In genomic region chr10:23905661-23906060, GRCm38 (mm10) we compare ENCODE assay signal across 30 mouse cellular contexts. TPM values are rescaled to one million over a fixed set of nuclear protein-coding genes. Genes with fewer than 3 reads are reported as not detected.
A peak's percentile ranks its signal among the peaks of the same experiment; 100 is the strongest.
DNase-seq lines count a peak whose midpoint lies in the region; ATAC-seq and TF ChIP-seq lines count a peak whose summit lies in the region.
"Had no signal": no experiment of that assay in that cellular context is flagged by ENCODE, and none has a peak within 500 bp of the region (broad histone marks: within the 10 kb centered on the region; RNA-seq: fewer than 3 reads in every experiment).

No protein-coding gene starts in this region.

- no peak for ATAC-seq in kidney, embryonic 15.5 days (replicated peaks; ENCODE audit: low FRiP score)
- no peak for ATAC-seq in kidney, embryonic 14.5 days (ENCODE audit: low FRiP score, low TSS enrichment)
- no peak for ATAC-seq in hindbrain, embryonic 14.5 days (ENCODE audit: low FRiP score)
- ATAC-seq: CD4-positive, CD25-positive, alpha-beta regulatory T cell, adult 4 months; forebrain, embryonic 14.5 days; forebrain, embryonic 16.5 days had no signal

- H3K4me3 ChIP-seq in kidney, embryonic 15.5 days (replicated peaks): no peak overlapping the region
- no peak overlapping the region for H3K4me3 ChIP-seq in kidney, embryonic 14.5 days (ENCODE audit: low read length)
- H3K4me3 ChIP-seq in MEL (ENCODE audit: control insufficient read depth in 1 of 2, insufficient read depth in 1 of 2, low read depth in 2 of 2, low read length in 2 of 2): no peak overlapping the region
- no peak overlapping the region for H3K4me3 ChIP-seq in hindbrain, embryonic 14.5 days (replicated peaks; ENCODE audit: low read length)
- H3K4me3 ChIP-seq: embryonic facial prominence, embryonic 13.5 days; embryonic facial prominence, embryonic 15.5 days; erythroblast, embryonic 14.5 days; forebrain, embryonic 10.5 days; forebrain, embryonic 12.5 days had no signal

- no peak overlapping the region for H3K4me2 ChIP-seq in kidney, embryonic 15.5 days
- no peak overlapping the region for H3K4me2 ChIP-seq in kidney, embryonic 14.5 days (replicated peaks; ENCODE audit: low read depth, low read length)
- no peak overlapping the region for H3K4me2 ChIP-seq in hindbrain, embryonic 14.5 days (replicated peaks)
- H3K4me2 ChIP-seq: embryonic facial prominence, embryonic 13.5 days; embryonic facial prominence, embryonic 15.5 days; forebrain, embryonic 12.5 days had no signal

- no peak for TF ChIP-seq CTCF in MEL (IDR thresholded peaks at IDR 0.05 in 2 of 3, conservative IDR thresholded peaks at IDR 0.05 in 1 of 3; ENCODE audit: control insufficient read depth in 1 of 3, insufficient read depth in 1 of 3, low read depth in 2 of 3, low read length in 3 of 3, poor library complexity in 1 of 3, severe bottlenecking in 1 of 3)

- WGBS in kidney, embryonic 15.5 days: 78% methylated on average over 1 of the region's 1 CpGs
- 88% methylated on average over 1 of the region's 1 CpGs for WGBS in kidney, embryonic 14.5 days
- WGBS in hindbrain, embryonic 14.5 days: 84% methylated on average over 1 of the region's 1 CpGs

- H3K36me3 ChIP-seq in kidney, embryonic 15.5 days: no peaks in the 10 kb centered on the region
- no peaks in the 10 kb centered on the region for H3K36me3 ChIP-seq in kidney, embryonic 14.5 days (ENCODE audit: control insufficient read depth, insufficient read depth, low read length)
- H3K36me3 ChIP-seq in MEL (ENCODE audit: control insufficient read depth in 1 of 2, insufficient read depth in 2 of 2, low read length in 2 of 2): no peaks in the 10 kb centered on the region
- H3K36me3 ChIP-seq in hindbrain, embryonic 14.5 days (replicated peaks; ENCODE audit: control insufficient read depth, insufficient read depth): no peaks in the 10 kb centered on the region
- H3K36me3 ChIP-seq: embryonic facial prominence, embryonic 13.5 days; embryonic facial prominence, embryonic 15.5 days; forebrain, embryonic 10.5 days; forebrain, embryonic 12.5 days; G1E had no signal

- H3K9me3 ChIP-seq in kidney, embryonic 15.5 days (replicated peaks): no peaks in the 10 kb centered on the region
- H3K9me3 ChIP-seq in kidney, embryonic 14.5 days (ENCODE audit: control insufficient read depth, low read length): no peaks in the 10 kb centered on the region
- H3K9me3 ChIP-seq in MEL (replicated peaks; ENCODE audit: insufficient read depth, low read length): no peaks in the 10 kb centered on the region
- H3K9me3 ChIP-seq in hindbrain, embryonic 14.5 days (ENCODE audit: control insufficient read depth, low read length): no peaks in the 10 kb centered on the region
- H3K9me3 ChIP-seq: embryonic facial prominence, embryonic 13.5 days; embryonic facial prominence, embryonic 15.5 days; forebrain, embryonic 10.5 days; forebrain, embryonic 12.5 days; G1E had no signal

- no peak for TF ChIP-seq EP300 in MEL (IDR thresholded peaks at IDR 0.05; ENCODE audit: low read depth in 1 of 2, low read length in 2 of 2)

- H3K27ac ChIP-seq in kidney, embryonic 15.5 days: no peak overlapping the region
- H3K27ac ChIP-seq in kidney, embryonic 14.5 days (ENCODE audit: low read depth, low read length): no peak overlapping the region
- no peak overlapping the region for H3K27ac ChIP-seq in MEL (ENCODE audit: control insufficient read depth, low read depth, low read length)
- no peak overlapping the region for H3K27ac ChIP-seq in hindbrain, embryonic 14.5 days
- H3K27ac ChIP-seq: embryonic facial prominence, embryonic 13.5 days; embryonic facial prominence, embryonic 15.5 days; forebrain, embryonic 10.5 days; forebrain, embryonic 12.5 days had no signal

- H3K9ac ChIP-seq in kidney, embryonic 15.5 days: no peak overlapping the region
- no peak overlapping the region for H3K9ac ChIP-seq in kidney, embryonic 14.5 days (ENCODE audit: low read depth, low read length)
- no peak overlapping the region for H3K9ac ChIP-seq in MEL (ENCODE audit: control insufficient read depth, low read depth, low read length, poor library complexity, severe bottlenecking)
- H3K9ac ChIP-seq in hindbrain, embryonic 14.5 days: no peak overlapping the region
- H3K9ac ChIP-seq: embryonic facial prominence, embryonic 13.5 days; embryonic facial prominence, embryonic 15.5 days; forebrain, embryonic 12.5 days had no signal

- H3K79me2 ChIP-seq in MEL (ENCODE audit: control insufficient read depth, insufficient read depth, low read length, poor library complexity): no peaks in the 10 kb centered on the region

- no peak for TF ChIP-seq RAD21 in MEL (IDR thresholded peaks at IDR 0.05; ENCODE audit: low read depth, low read length)

- DNase-seq in kidney, adult 9 months: peak; percentile 57
- DNase-seq in kidney, postnatal 14 days: peak; percentile 20
- DNase-seq in MEL (ENCODE audit: low read depth, low spot score): no peak
- DNase-seq in hindbrain, embryonic 14.5 days (ENCODE audit: low spot score): no peak
- DNase-seq: adrenal gland, adult 2 months; adrenal gland, postnatal 10 days; adrenal gland, postnatal 25 days; cerebellum, adult 11 months; cerebellum, adult 18-20 months; cerebellum, adult 8-10 months; cerebellum, adult 9-11 months; cerebellum, postnatal 14 days; cerebellum, postnatal 36 days; embryo, embryonic 11 days had no signal

- H3K4me1 ChIP-seq in kidney, embryonic 15.5 days: no peaks in the 10 kb centered on the region
- H3K4me1 ChIP-seq in kidney, embryonic 14.5 days (ENCODE audit: control insufficient read depth, insufficient read depth, low read length): no peaks in the 10 kb centered on the region
- H3K4me1 ChIP-seq in MEL (ENCODE audit: control insufficient read depth in 1 of 2, insufficient read depth in 2 of 2, low read length in 2 of 2): no peaks in the 10 kb centered on the region
- no peaks in the 10 kb centered on the region for H3K4me1 ChIP-seq in hindbrain, embryonic 14.5 days (replicated peaks; ENCODE audit: control insufficient read depth, insufficient read depth, low read length)
- H3K4me1 ChIP-seq: embryonic facial prominence, embryonic 13.5 days; embryonic facial prominence, embryonic 15.5 days had no signal

- no peaks in the 10 kb centered on the region for H3K27me3 ChIP-seq in kidney, embryonic 15.5 days
- H3K27me3 ChIP-seq in kidney, embryonic 14.5 days (ENCODE audit: control insufficient read depth, insufficient read depth, low read length): no peaks in the 10 kb centered on the region
- H3K27me3 ChIP-seq in MEL (ENCODE audit: control insufficient read depth in 1 of 2, insufficient read depth in 2 of 2, low read length in 2 of 2): no peaks in the 10 kb centered on the region
- H3K27me3 ChIP-seq in hindbrain, embryonic 14.5 days (ENCODE audit: control insufficient read depth, insufficient read depth, low read length): no peaks in the 10 kb centered on the region
- H3K27me3 ChIP-seq: CH12.LX; embryonic facial prominence, embryonic 13.5 days; embryonic facial prominence, embryonic 15.5 days; forebrain, embryonic 12.5 days had no signal

- TF ChIP-seq POLR2A in MEL (IDR thresholded peaks at IDR 0.05; ENCODE audit: control insufficient read depth in 1 of 2, insufficient read depth in 1 of 2, low read depth in 1 of 2, low read length in 2 of 2, poor library complexity in 1 of 2): no peak

TF ChIP-seq in MEL, 35 proteins besides CTCF, POLR2A, EP300 and RAD21:
- TF ChIP-seq USF1 (IDR thresholded peaks at IDR 0.05; ENCODE audit: low read depth, low read length) (peak; percentile 25; the same call in 1 of the 2 replicates), ZNF384 (IDR thresholded peaks at IDR 0.05; ENCODE audit: low read depth, low read length) (no peak)
TF ChIP-seq in MEL: peak in this region for 1.

RNA-seq across cellular contexts. Expression of gene Vnn1, which starts 11.2 kb away (rescaled TPM):
- polyA plus RNA-seq in kidney, embryonic 15.5 days (2015; fragmentation: Nextera tagmentation; extraction: Ambion mirVana): 2.0 TPM in 2 replicates
- 0.74 and 0.79 TPM in 2 replicates for polyA plus RNA-seq in kidney, embryonic 14.5 days (2014; fragmentation: Nextera tagmentation; extraction: Ambion mirVana)
- total RNA-seq in MEL (2012; rRNA removed): not detected in 2 replicates
- polyA plus RNA-seq in MEL (2012; ENCODE audit: insufficient read depth in 1 of 2, insufficient read length in 2 of 2, low read depth in 1 of 2, low replicate concordance in 2 of 2, missing spikeins in 1 of 2): not detected
- polyA plus RNA-seq in hindbrain, embryonic 14.5 days (2014; fragmentation: Nextera tagmentation; extraction: Ambion mirVana): 0.33 TPM in 1 of 2 replicates, not detected in the other
- total RNA-seq: CH12.LX; common myeloid progenitor, adult 5-6 weeks; G1E had no signal
- polyA plus RNA-seq: CD4-positive, CD25-positive, alpha-beta regulatory T cell, adult 4 months; erythroblast, embryonic 14.5 days; G1E had no signal

RNA-seq across cellular contexts. Expression of gene Taar1, which starts 14.5 kb away (rescaled TPM):
- not detected in 2 replicates for polyA plus RNA-seq in kidney, embryonic 15.5 days (2015; fragmentation: Nextera tagmentation; extraction: Ambion mirVana)
- not detected in 2 replicates for polyA plus RNA-seq in kidney, embryonic 14.5 days (2014; fragmentation: Nextera tagmentation; extraction: Ambion mirVana)
- not detected in 2 replicates for total RNA-seq in MEL (2012; rRNA removed)
- not detected for polyA plus RNA-seq in MEL (2012; ENCODE audit: insufficient read depth in 1 of 2, insufficient read length in 2 of 2, low read depth in 1 of 2, low replicate concordance in 2 of 2, missing spikeins in 1 of 2)
- not detected in 2 replicates for polyA plus RNA-seq in hindbrain, embryonic 14.5 days (2014; fragmentation: Nextera tagmentation; extraction: Ambion mirVana)
- total RNA-seq: adrenal gland, adult 2 months; adrenal gland, postnatal 10 days; adrenal gland, postnatal 25 days; adrenal gland, postnatal 4 days; CH12.LX; common myeloid progenitor, adult 5-6 weeks; G1E had no signal
- polyA plus RNA-seq: adrenal gland, adult 2 months; brain, embryonic 14.5 days; CD4-positive, CD25-positive, alpha-beta regulatory T cell, adult 4 months; embryonic facial prominence, embryonic 11.5 days; embryonic facial prominence, embryonic 13.5 days; embryonic facial prominence, embryonic 15.5 days; erythroblast, embryonic 14.5 days; forebrain, embryonic 10.5 days; forebrain, embryonic 12.5 days; forebrain, embryonic 14.5 days; forebrain, embryonic 16.5 days; G1E had no signal

RNA-seq across cellular contexts. Expression of gene Taar2, which starts 32.7 kb away (rescaled TPM):
- 0.22 TPM in 1 of 2 replicates, not detected in the other for polyA plus RNA-seq in kidney, embryonic 15.5 days (2015; fragmentation: Nextera tagmentation; extraction: Ambion mirVana)
- polyA plus RNA-seq in kidney, embryonic 14.5 days (2014; fragmentation: Nextera tagmentation; extraction: Ambion mirVana): not detected in 2 replicates
- total RNA-seq in MEL (2012; rRNA removed): not detected in 2 replicates
- not detected for polyA plus RNA-seq in MEL (2012; ENCODE audit: insufficient read depth in 1 of 2, insufficient read length in 2 of 2, low read depth in 1 of 2, low replicate concordance in 2 of 2, missing spikeins in 1 of 2)
- polyA plus RNA-seq in hindbrain, embryonic 14.5 days (2014; fragmentation: Nextera tagmentation; extraction: Ambion mirVana): not detected in 2 replicates
- total RNA-seq: adrenal gland, adult 2 months; adrenal gland, postnatal 10 days; adrenal gland, postnatal 25 days; adrenal gland, postnatal 4 days; CH12.LX; common myeloid progenitor, adult 5-6 weeks; G1E had no signal
- polyA plus RNA-seq: adrenal gland, adult 2 months; CD4-positive, CD25-positive, alpha-beta regulatory T cell, adult 4 months; embryonic facial prominence, embryonic 11.5 days; erythroblast, embryonic 14.5 days; forebrain, embryonic 10.5 days; forebrain, embryonic 12.5 days; forebrain, embryonic 14.5 days; forebrain, embryonic 16.5 days; G1E had no signal

RNA-seq across cellular contexts. Expression of gene Taar3, which starts 43.7 kb away (rescaled TPM):
- not detected in 2 replicates for polyA plus RNA-seq in kidney, embryonic 15.5 days (2015; fragmentation: Nextera tagmentation; extraction: Ambion mirVana)
- polyA plus RNA-seq in kidney, embryonic 14.5 days (2014; fragmentation: Nextera tagmentation; extraction: Ambion mirVana): not detected in 2 replicates
- not detected in 2 replicates for total RNA-seq in MEL (2012; rRNA removed)
- not detected for polyA plus RNA-seq in MEL (2012; ENCODE audit: insufficient read depth in 1 of 2, insufficient read length in 2 of 2, low read depth in 1 of 2, low replicate concordance in 2 of 2, missing spikeins in 1 of 2)
- polyA plus RNA-seq in hindbrain, embryonic 14.5 days (2014; fragmentation: Nextera tagmentation; extraction: Ambion mirVana): not detected in 2 replicates
- total RNA-seq: adrenal gland, adult 2 months; adrenal gland, postnatal 10 days; adrenal gland, postnatal 25 days; adrenal gland, postnatal 4 days; CH12.LX; common myeloid progenitor, adult 5-6 weeks had no signal
- polyA plus RNA-seq: adrenal gland, adult 2 months; brain, embryonic 14.5 days; CD4-positive, CD25-positive, alpha-beta regulatory T cell, adult 4 months; embryonic facial prominence, embryonic 11.5 days; embryonic facial prominence, embryonic 13.5 days; embryonic facial prominence, embryonic 15.5 days; erythroblast, embryonic 14.5 days; forebrain, embryonic 10.5 days; forebrain, embryonic 12.5 days; forebrain, embryonic 14.5 days; forebrain, embryonic 16.5 days; G1E had no signal

RNA-seq across cellular contexts. Expression of gene Vnn3, which starts 54.4 kb away (rescaled TPM):
- polyA plus RNA-seq in kidney, embryonic 15.5 days (2015; fragmentation: Nextera tagmentation; extraction: Ambion mirVana): 0.27 TPM in 1 of 2 replicates, not detected in the other
- polyA plus RNA-seq in kidney, embryonic 14.5 days (2014; fragmentation: Nextera tagmentation; extraction: Ambion mirVana): not detected in 2 replicates
- total RNA-seq in MEL (2012; rRNA removed): not detected in 2 replicates
- not detected for polyA plus RNA-seq in MEL (2012; ENCODE audit: insufficient read depth in 1 of 2, insufficient read length in 2 of 2, low read depth in 1 of 2, low replicate concordance in 2 of 2, missing spikeins in 1 of 2)
- polyA plus RNA-seq in hindbrain, embryonic 14.5 days (2014; fragmentation: Nextera tagmentation; extraction: Ambion mirVana): 0.12 TPM in 1 of 2 replicates, not detected in the other
- total RNA-seq: CH12.LX; common myeloid progenitor, adult 5-6 weeks; G1E had no signal
- polyA plus RNA-seq: embryonic facial prominence, embryonic 11.5 days; embryonic facial prominence, embryonic 13.5 days; erythroblast, embryonic 14.5 days; forebrain, embryonic 10.5 days; forebrain, embryonic 12.5 days; forebrain, embryonic 14.5 days; forebrain, embryonic 16.5 days; G1E had no signal

Comparison
In these comparisons a context has a peak if more than half of its experiments do, and no peak if none do; other contexts are left out.
1. DNase-seq: peak in kidney, adult 9 months (single experiment) and kidney, postnatal 14 days (single experiment); none in MEL (single experiment) and hindbrain, embryonic 14.5 days (single experiment).